Mouse (Mus musculus) CD4-positive, CD25-positive, alpha-beta regulatory T cell, adult 9 weeks (primary cell): Measurements from ENCODE around the gene Alx1. TPM values are rescaled to one million over a fixed set of nuclear protein-coding genes. Genes with fewer than 3 reads are reported as not detected.

Source experiments
- polyA plus RNA-seq: library from polyadenylated mRNA; unstranded; fragments of 100-300 nt; shearing (Covaris generic); gene quantifications from one replicate; pipeline ENCODE4 v1.2.1, GENCODE M21; 2017

Gene Alx1
- polyA plus RNA-seq, result not detected

DNA sequence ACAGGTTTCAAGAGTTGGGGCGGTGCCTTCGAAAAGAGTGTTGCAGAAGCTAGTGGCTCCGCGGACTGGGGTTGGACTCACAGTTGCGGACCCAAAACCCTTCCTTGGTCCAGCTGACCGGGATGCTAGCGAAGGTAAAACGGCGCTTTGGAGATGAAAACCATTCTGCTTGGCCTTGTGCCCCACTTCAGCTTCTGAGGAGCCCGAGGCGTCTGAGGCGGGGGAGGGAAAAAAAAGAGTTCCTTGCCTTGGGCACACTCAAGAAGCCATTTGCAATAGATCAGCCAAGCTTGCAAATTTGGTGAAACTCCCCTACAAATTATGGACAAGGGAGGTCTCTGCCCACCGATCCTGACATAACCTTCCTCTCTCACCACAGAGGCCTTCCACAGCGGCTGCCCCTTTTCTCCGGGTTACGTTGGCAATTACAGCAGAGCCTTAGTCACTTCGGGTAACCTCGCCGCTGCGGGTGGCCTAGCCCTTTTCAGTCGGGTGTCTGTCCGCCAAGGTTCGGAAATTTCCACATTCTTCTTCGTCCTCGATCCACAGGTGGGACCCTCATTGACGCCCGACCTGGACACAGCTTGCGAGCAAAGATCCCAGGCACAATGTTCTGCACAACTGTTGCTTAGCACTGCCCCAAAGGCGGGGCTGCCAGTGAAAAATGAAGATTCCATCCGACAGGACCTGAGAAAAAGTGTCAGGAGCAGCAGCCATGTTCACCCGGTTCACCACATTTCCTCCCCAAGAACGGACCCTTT lies at the start of gene Alx1:
Gene Alx1, minus strand, starts transcription at position 486 of the 761 bp plus-strand sequence.

Other genes with a start within 250 kb of the Alx1 start
- gene Lrriq1, start 206.1 kb upstream of the Alx1 start, polyA plus RNA-seq, result not detected